Mouse (Mus musculus) cerebellum, adult 2 months (tissue): ENCODE data around the gene Hk2. TPM values are rescaled to one million over a fixed set of nuclear protein-coding genes. Genes with fewer than 3 reads are reported as not detected.
"Not testable (repeated sequence)": the region's sequence is repeated elsewhere in the genome, so short reads cannot be mapped to it uniquely, and the experiment has no call there.

Experiments
- DNase-seq, 2 experiments: peaks; one replicate each; pipeline ENCODE4 v3.0.0; 2021
- H3K27ac ChIP-seq: fragments of 200-500 bp; 2 replicates; pipeline ENCODE4 v1.5.1; 2012; ENCODE audit warnings: low read length, control low read depth, inconsistent platforms; ENCODE audit not compliant: insufficient read depth
- H3K27me3 ChIP-seq: fragments of 200-500 bp; 2 replicates; pipeline ENCODE4 v1.6.1; 2012; ENCODE audit warnings: inconsistent platforms, mild to moderate bottlenecking, low read length, moderate library complexity; ENCODE audit not compliant: control insufficient read depth, insufficient read depth
- H3K4me1 ChIP-seq: fragments of 200-500 bp; 2 replicates; pipeline ENCODE4 v1.6.1; 2011; ENCODE audit warnings: low read length; ENCODE audit not compliant: control insufficient read depth, insufficient read depth
- H3K4me3 ChIP-seq: fragments of 200-500 bp; replicated peaks from 2 replicates; pipeline ENCODE3; 2011; ENCODE audit warnings: mild to moderate bottlenecking, low read depth, low read length, control low read depth; ENCODE audit not compliant: insufficient read depth
- CTCF ChIP-seq: fragments of 200-500 bp; IDR thresholded peaks from 2 replicates; pipeline ENCODE4 v1.5.1; 2011; ENCODE audit warnings: low read depth, mild to moderate bottlenecking, control low read depth, low read length, moderate library complexity, borderline replicate concordance; ENCODE audit not compliant: insufficient read depth
- POLR2A ChIP-seq: fragments of 200-500 bp; IDR thresholded peaks from 2 replicates; pipeline ENCODE4 v1.6.1; 2011; ENCODE audit warnings: low read length, control low read depth, borderline replicate concordance; ENCODE audit not compliant: insufficient read depth
- WGBS: fragments of 180-500 bp; shearing (Covaris S2); methylation state at CpG from one replicate; pipeline ENCODE4 v1.1.7; 2018; 5-methylcytosine and 5-hydroxymethylcytosine counted together
- polyA plus RNA-seq: library from polyadenylated mRNA; depleted of rRNA; stranded (reverse); fragments of >200 nt; gene quantifications from 2 replicates; pipeline ENCODE4 v1.2.3, GENCODE M21; 2012; rRNA removed

The Hk2 gene
- polyA plus RNA-seq, 1 experiment: 6.3 TPM

DNA sequence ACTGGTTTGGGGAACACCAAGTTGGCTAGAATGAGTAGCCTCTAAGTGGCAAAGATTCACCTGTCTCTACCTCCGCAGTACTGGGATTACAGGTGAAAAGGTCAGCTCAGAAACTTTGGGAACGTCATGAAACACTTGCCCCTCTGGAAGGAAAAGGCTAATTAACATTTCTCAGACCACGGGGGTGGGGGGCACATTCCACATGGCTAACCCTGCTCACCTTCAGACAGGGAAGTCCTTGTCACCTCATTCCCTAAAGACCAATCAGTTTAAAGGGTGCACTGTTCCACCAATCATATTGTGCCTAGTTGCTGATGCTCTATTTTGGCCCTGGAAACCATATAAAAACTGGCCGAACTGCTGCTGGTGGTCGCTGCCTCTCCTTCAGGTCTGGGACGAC, 73.0 kb downstream of the Hk2 start:
- Histone ChIP-seq H3K4me1 (no peaks in the 10 kb centered on the region), H3K4me3 (no peak overlapping the region), H3K27me3 (no peaks in the 10 kb centered on the region), H3K27ac (no peak overlapping the region)
- no peak for DNase-seq
- TF ChIP-seq CTCF (no peak), POLR2A (no peak)
- 75% methylated on average over 6 of the region's 6 CpGs for WGBS

DNA sequence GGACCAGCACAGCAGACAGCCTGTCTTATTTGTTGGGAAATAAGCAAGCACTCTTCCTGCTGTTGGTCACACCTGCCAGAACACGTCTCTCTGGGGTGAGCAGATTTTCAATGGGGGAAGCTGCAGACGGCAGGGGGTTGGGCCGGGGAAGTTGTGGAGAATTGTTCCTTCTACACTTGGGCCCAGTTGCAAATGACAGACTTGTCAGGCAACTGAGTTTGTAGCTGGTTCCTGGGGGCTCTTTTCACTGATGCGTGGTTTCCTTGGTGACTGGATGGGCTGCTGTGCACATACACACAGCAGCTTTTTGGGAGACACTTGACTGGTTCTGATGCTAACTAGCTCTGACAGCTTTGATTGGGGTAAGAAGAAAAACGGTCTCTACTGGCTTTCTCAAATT, 74.4 kb downstream of the Hk2 start:
- H3K27me3 ChIP-seq: no peaks in the 10 kb centered on the region
- H3K27ac ChIP-seq: no peak overlapping the region
- DNase-seq: no peak
- TF ChIP-seq CTCF: no peak
- no peak for TF ChIP-seq POLR2A
- 16% methylated on average over 5 of the region's 5 CpGs for WGBS
- H3K4me1 ChIP-seq: no peaks in the 10 kb centered on the region
- H3K4me3 ChIP-seq: no peak overlapping the region

DNA sequence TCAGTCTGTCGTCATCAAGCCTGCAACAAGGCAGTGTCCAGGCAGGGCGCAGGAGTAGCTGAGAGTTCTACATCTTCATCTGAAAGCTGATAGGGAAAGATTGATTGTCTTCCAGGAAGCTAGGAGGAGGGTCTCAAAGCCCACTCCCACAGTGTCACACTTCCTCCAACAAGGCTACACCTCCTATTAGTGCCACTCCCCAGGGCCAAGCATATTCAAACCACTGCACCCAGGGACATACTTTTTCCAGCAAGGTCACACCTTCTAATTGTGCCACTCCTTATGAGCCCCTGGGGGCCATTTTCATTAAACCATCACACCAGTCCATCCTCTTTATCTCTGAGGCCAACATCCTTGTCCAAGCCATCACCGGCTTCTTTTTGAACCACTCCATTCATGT, 77.5 kb downstream of the Hk2 start:
- no peaks in the 10 kb centered on the region for H3K4me1 ChIP-seq
- H3K4me3 ChIP-seq: no peak overlapping the region
- WGBS: 92% methylated on average over 3 of the region's 3 CpGs
- no peak overlapping the region for H3K27ac ChIP-seq
- DNase-seq: no peak
- TF ChIP-seq POLR2A (no peak), CTCF (no peak)
- no peaks in the 10 kb centered on the region for H3K27me3 ChIP-seq

DNA sequence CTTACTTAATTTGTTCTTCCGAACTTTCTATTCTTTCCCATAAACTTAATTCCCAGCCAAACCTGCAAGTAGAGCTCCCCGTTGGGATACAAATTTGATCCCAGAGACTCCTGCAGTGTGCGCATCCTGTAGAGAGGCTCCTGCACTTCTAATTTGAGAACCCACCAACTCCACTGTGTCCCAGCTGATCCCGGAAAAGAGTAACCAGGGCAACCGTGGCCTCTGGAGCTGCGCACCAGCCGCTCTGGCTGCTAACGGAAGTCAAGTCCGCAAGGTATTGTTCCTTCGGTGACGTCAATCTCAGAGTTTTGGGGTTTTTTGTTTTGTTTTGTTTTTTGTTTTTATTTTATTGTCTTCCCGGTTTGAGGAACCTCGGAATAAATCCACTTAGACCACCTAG, 79.6 kb downstream of the Hk2 start:
- no peak for DNase-seq
- 33% methylated on average over 13 of the region's 13 CpGs for WGBS
- H3K27me3 ChIP-seq: no peaks in the 10 kb centered on the region
- no peak for TF ChIP-seq POLR2A
- TF ChIP-seq CTCF: no peak
- H3K4me3 ChIP-seq: no peak overlapping the region
- H3K27ac ChIP-seq: no peak overlapping the region
- no peaks in the 10 kb centered on the region for H3K4me1 ChIP-seq

DNA sequence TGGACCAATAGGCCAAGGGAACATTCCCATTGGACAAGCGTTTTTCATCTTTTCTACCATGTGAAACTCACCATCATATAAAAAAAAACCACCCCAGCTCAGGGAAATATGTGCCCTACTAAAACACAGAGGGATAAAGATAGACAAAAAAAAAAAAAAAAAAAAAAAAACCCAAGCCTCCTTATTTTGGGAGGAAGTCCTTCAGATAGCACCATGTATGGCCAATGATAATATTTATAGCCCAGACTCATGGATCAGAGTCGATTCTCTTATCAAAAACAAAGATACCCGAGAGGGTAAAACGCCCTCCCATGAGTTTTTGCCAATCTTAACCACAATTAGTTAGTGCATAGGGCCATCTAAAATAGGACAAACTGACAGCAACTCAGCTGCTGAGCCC, 84.8 kb downstream of the Hk2 start:
- H3K27ac ChIP-seq: no peak overlapping the region
- TF ChIP-seq CTCF (no peak), POLR2A (no peak)
- no peaks in the 10 kb centered on the region for H3K27me3 ChIP-seq
- WGBS: 90% methylated on average over 4 of the region's 4 CpGs
- no peak for DNase-seq
- H3K4me1 ChIP-seq: no peaks in the 10 kb centered on the region
- no peak overlapping the region for H3K4me3 ChIP-seq

DNA sequence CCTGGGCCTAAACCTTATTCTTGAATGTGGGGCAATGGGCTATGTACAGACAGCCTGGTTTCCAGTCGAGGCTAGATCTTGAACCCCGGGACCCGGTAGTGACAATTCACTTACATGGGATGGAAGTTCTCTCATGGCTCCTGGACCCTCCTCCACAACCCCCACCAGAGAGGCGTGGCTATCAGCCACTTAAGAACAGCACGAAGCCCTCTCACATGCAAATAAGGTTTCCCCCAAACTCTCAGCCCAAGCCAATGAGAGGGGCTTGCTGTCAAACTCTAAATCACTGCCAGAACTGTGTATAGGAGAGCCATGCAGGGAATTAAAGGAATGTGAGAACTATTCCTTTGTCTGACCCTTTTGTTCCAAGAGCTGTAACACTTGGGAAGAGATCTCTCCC, 85.7 kb downstream of the Hk2 start:
- H3K27ac ChIP-seq, H3K4me3 ChIP-seq, DNase-seq, H3K27me3 ChIP-seq, H3K4me1 ChIP-seq: not testable (repeated sequence)
- 45% methylated on average over 5 of the region's 5 CpGs for WGBS

DNA sequence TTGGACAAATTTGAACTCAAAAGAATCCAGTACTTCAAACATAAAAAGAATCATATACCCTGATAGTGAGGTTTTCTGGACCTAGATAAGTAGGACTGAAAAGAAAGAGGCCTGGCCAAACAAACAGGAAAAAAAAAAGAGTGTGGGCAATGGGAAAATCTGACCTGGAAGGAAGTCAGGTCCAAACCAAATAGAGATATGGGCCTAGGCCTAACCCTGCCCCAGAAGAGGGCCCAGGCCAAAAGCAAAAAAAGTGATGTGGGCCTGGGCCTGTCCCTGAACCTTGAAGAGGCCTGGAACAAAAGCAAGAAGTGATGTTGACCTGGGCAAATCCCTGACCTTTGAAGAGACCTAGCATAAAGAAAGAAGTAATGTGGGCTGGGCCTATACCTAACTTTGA, 90.1 kb downstream of the Hk2 start:
- Histone ChIP-seq H3K27ac (no peak overlapping the region), H3K4me3 (no peak overlapping the region), H3K4me1 (no peaks in the 10 kb centered on the region), H3K27me3 (no peaks in the 10 kb centered on the region)
- no peak for DNase-seq
- no peak for TF ChIP-seq POLR2A
- no peak for TF ChIP-seq CTCF

DNA sequence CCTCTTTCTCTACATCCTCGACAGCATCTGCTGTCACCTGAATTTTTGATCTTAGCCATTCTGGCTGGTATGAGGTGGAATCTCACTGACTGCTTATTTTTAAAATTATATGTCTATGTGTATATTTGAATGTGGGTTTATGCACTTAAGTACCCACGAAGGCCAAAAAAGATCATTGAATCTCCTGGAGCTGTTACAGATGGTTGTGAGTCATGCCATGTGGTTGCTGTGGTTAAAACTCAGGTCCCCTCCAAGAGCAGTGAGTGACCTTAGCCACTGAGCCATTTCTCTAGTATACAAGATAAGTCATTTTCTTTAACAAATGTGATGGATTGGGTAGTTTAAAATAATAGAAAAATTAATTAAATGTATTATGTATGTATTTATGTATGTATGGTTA, 95.0 kb downstream of the Hk2 start:
- not testable (repeated sequence) for H3K4me3 ChIP-seq, DNase-seq, H3K27me3 ChIP-seq, H3K27ac ChIP-seq, H3K4me1 ChIP-seq
- 74% methylated on average over 2 of the region's 2 CpGs for WGBS

DNA sequence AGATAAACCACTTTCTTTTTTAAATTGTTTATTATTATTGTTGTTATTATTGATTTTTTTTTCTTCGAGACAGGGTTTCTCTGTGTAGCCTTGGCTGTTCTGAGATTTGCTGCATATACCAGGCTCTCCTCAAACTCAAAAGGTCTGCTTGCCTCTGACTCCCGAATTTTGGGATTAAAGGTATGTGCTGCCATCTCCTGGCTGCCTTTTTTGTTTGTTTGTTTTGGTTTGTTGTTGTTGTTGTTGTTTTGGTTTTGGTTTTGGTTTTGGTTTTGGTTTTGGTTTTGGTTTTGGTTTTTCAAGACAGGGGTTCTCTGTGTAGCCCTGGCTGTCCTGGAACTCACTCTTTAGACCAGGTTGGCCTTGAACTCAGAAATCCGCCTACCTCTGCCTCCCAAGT, 96.6 kb downstream of the Hk2 start:
- H3K4me1 ChIP-seq, H3K27ac ChIP-seq, H3K27me3 ChIP-seq, DNase-seq, H3K4me3 ChIP-seq: not testable (repeated sequence)
- 73% methylated on average over 3 of the region's 3 CpGs for WGBS

Other genes with a start within 250 kb of the Hk2 start
- 30.1 TPM in 2 replicates for gene Pole4, start 69.1 kb downstream of the Hk2 start, polyA plus RNA-seq
- gene Sema4f, start 165.3 kb upstream of the Hk2 start, polyA plus RNA-seq: 44.7 and 52.5 TPM in 2 replicates
- gene M1ap, start 172.4 kb upstream of the Hk2 start, polyA plus RNA-seq: 0.11 and 0.21 TPM in 2 replicates